Mouse (Mus musculus): Measurements from ENCODE around the gene Tnnc2. TPM values are rescaled to one million over a fixed set of nuclear protein-coding genes. Genes with fewer than 3 reads are reported as not detected.

Tnnc2 gene
- polyA plus RNA-seq, 1 experiment from 2014 or later, result 8.4 TPM

- H3K27ac ChIP-seq, result no peak overlapping the region; the same call in 1 of the 2 replicates
- H3K4me3 ChIP-seq (replicated peaks), result no peak overlapping the region
- no peak overlapping the region for H3K9ac ChIP-seq
- ATAC-seq (ENCODE audit: low read depth) (peak; percentile 73), DNase-seq (peak; percentile 71)
- WGBS (ENCODE audit: insufficient replicate concordance), result 38% methylated on average over 5 of the region's 5 CpGs
- no peaks in the 10 kb centered on the region for H3K27me3 ChIP-seq
- no peak overlapping the region for H3K4me2 ChIP-seq
- peaks cover 22% of the 10 kb centered on the region for H3K4me1 ChIP-seq (replicated peaks)
- no peaks in the 10 kb centered on the region for H3K9me3 ChIP-seq (replicated peaks)
- H3K36me3 ChIP-seq, result peaks cover 88% of the 10 kb centered on the region
Observed at GRCm38 (mm10) chr2:164794293-164794692, 14.5 kb upstream of the Tnnc2 start.

GRCm38 (mm10) chr2:164793772-164794171, 14.0 kb upstream of the Tnnc2 start:
- H3K9me3 ChIP-seq (replicated peaks), result no peaks in the 10 kb centered on the region
- H3K4me1 ChIP-seq (replicated peaks), result peaks cover 26% of the 10 kb centered on the region
- H3K27me3 ChIP-seq, result no peaks in the 10 kb centered on the region
- no peak overlapping the region for H3K4me2 ChIP-seq
- 81% methylated on average over 2 of the region's 2 CpGs for WGBS (ENCODE audit: insufficient replicate concordance)
- ATAC-seq (ENCODE audit: low read depth) (no peak), DNase-seq (no peak)
- no peak overlapping the region; the same call in 1 of the 2 replicates for H3K9ac ChIP-seq
- no peak overlapping the region for H3K4me3 ChIP-seq (replicated peaks)
- peaks cover 86% of the 10 kb centered on the region for H3K36me3 ChIP-seq
- 0 out of 2 replicates have a peak overlapping the region, but pooled peaks have one; percentile 13 for H3K27ac ChIP-seq

- Histone ChIP-seq H3K4me1 (replicated peaks) (peaks cover 31% of the 10 kb centered on the region), H3K9me3 (replicated peaks) (no peaks in the 10 kb centered on the region), H3K4me2 (no peak overlapping the region), H3K4me3 (replicated peaks) (no peak overlapping the region), H3K27me3 (no peaks in the 10 kb centered on the region), H3K36me3 (peaks cover 83% of the 10 kb centered on the region), H3K27ac (0 out of 2 replicates have a peak overlapping the region, but pooled peaks have one; percentile 13), H3K9ac (no peak overlapping the region; the same call in 1 of the 2 replicates)
- 86% methylated on average over 3 of the region's 3 CpGs for WGBS (ENCODE audit: insufficient replicate concordance)
- DNase-seq (no peak), ATAC-seq (ENCODE audit: low read depth) (peak; percentile 34; the same call in 1 of the 2 replicates)
Observed at GRCm38 (mm10) chr2:164793236-164793635, 13.5 kb upstream of the Tnnc2 start.

- WGBS (ENCODE audit: insufficient replicate concordance), result 86% methylated on average over 12 of the region's 12 CpGs
- H3K9ac ChIP-seq, result no peak overlapping the region
- no peak overlapping the region for H3K27ac ChIP-seq
- no peaks in the 10 kb centered on the region for H3K9me3 ChIP-seq (replicated peaks)
- H3K36me3 ChIP-seq, result peaks cover 78% of the 10 kb centered on the region
- no peak overlapping the region for H3K4me2 ChIP-seq
- ATAC-seq (ENCODE audit: low read depth) (no peak), DNase-seq (no peak)
- H3K4me1 ChIP-seq (replicated peaks), result peaks cover 38% of the 10 kb centered on the region
- H3K27me3 ChIP-seq, result no peaks in the 10 kb centered on the region
- H3K4me3 ChIP-seq (replicated peaks), result no peak overlapping the region
Observed at GRCm38 (mm10) chr2:164792400-164793190, 12.8 kb upstream of the Tnnc2 start.

GRCm38 (mm10) chr2:164791841-164792261, 12.1 kb upstream of the Tnnc2 start:
- H3K4me3 ChIP-seq (replicated peaks), result no peak overlapping the region
- no peaks in the 10 kb centered on the region for H3K9me3 ChIP-seq (replicated peaks)
- peaks cover 72% of the 10 kb centered on the region for H3K36me3 ChIP-seq
- ATAC-seq (ENCODE audit: low read depth) (no peak), DNase-seq (no peak)
- H3K4me2 ChIP-seq, result no peak overlapping the region
- H3K27me3 ChIP-seq, result peaks cover 5% of the 10 kb centered on the region
- WGBS (ENCODE audit: insufficient replicate concordance), result 91% methylated on average over 18 of the region's 18 CpGs
- H3K27ac ChIP-seq, result no peak overlapping the region
- H3K9ac ChIP-seq, result no peak overlapping the region
- H3K4me1 ChIP-seq (replicated peaks), result peaks cover 45% of the 10 kb centered on the region

GRCm38 (mm10) chr2:164790451-164790850, 10.7 kb upstream of the Tnnc2 start:
- H3K9ac ChIP-seq, result no peak overlapping the region
- ATAC-seq (ENCODE audit: low read depth) (no peak), DNase-seq (no peak)
- H3K4me2 ChIP-seq, result no peak overlapping the region
- peaks cover 59% of the 10 kb centered on the region for H3K4me1 ChIP-seq (replicated peaks)
- no peak overlapping the region for H3K4me3 ChIP-seq (replicated peaks)
- H3K36me3 ChIP-seq, result peaks cover 58% of the 10 kb centered on the region
- peak overlapping the region; percentile 51 for H3K27ac ChIP-seq
- 77% methylated on average over 4 of the region's 4 CpGs for WGBS (ENCODE audit: insufficient replicate concordance)
- H3K9me3 ChIP-seq (replicated peaks), result no peaks in the 10 kb centered on the region
- H3K27me3 ChIP-seq, result peaks cover 18% of the 10 kb centered on the region

GRCm38 (mm10) chr2:164788411-164788810, 8.6 kb upstream of the Tnnc2 start:
- H3K27me3 ChIP-seq, result peaks cover 34% of the 10 kb centered on the region
- H3K36me3 ChIP-seq, result peaks cover 42% of the 10 kb centered on the region
- ATAC-seq (ENCODE audit: low read depth) (peak; percentile 61), DNase-seq (peak; percentile 39)
- peak overlapping the region; percentile 44 for H3K4me2 ChIP-seq
- peaks cover 62% of the 10 kb centered on the region for H3K4me1 ChIP-seq (replicated peaks)
- H3K9me3 ChIP-seq (replicated peaks), result no peaks in the 10 kb centered on the region
- WGBS (ENCODE audit: insufficient replicate concordance), result 67% methylated on average over 4 of the region's 4 CpGs
- no peak overlapping the region for H3K4me3 ChIP-seq (replicated peaks)
- peak overlapping the region; percentile 35; the same call in 1 of the 2 replicates for H3K27ac ChIP-seq
- H3K9ac ChIP-seq, result peak overlapping the region; percentile 39; the same call in 1 of the 2 replicates

- H3K9me3 ChIP-seq (replicated peaks), result no peaks in the 10 kb centered on the region
- WGBS (ENCODE audit: insufficient replicate concordance), result 81% methylated on average over 10 of the region's 10 CpGs
- no peak for ATAC-seq (ENCODE audit: low read depth)
Observed at GRCm38 (mm10) chr2:164787779-164788178, 8.0 kb upstream of the Tnnc2 start.

GRCm38 (mm10) chr2:164787032-164787431, 7.3 kb upstream of the Tnnc2 start:
- Histone ChIP-seq H3K27ac (peak overlapping the region; percentile 18; the same call in 1 of the 2 replicates), H3K36me3 (peaks cover 29% of the 10 kb centered on the region), H3K27me3 (peaks cover 35% of the 10 kb centered on the region), H3K4me3 (replicated peaks) (peak overlapping the region; percentile 70), H3K9me3 (replicated peaks) (no peaks in the 10 kb centered on the region), H3K4me1 (replicated peaks) (peaks cover 61% of the 10 kb centered on the region), H3K9ac (no peak overlapping the region), H3K4me2 (peak overlapping the region; percentile 99)
- DNase-seq (no peak), ATAC-seq (ENCODE audit: low read depth) (no peak)
- WGBS (ENCODE audit: insufficient replicate concordance), result 73% methylated on average over 3 of the region's 3 CpGs

More at GRCm38 (mm10) chr2:164787779-164788178, 8.0 kb upstream of the Tnnc2 start:
- Histone ChIP-seq H3K9ac (no peak overlapping the region), H3K4me1 (replicated peaks) (peaks cover 60% of the 10 kb centered on the region), H3K36me3 (peaks cover 37% of the 10 kb centered on the region), H3K27ac (no peak overlapping the region), H3K4me2 (no peak overlapping the region), H3K4me3 (replicated peaks) (no peak overlapping the region), H3K27me3 (peaks cover 34% of the 10 kb centered on the region)
- DNase-seq, result no peak

- H3K4me2 ChIP-seq, result peak overlapping the region; percentile 99
- ATAC-seq (ENCODE audit: low read depth) (no peak), DNase-seq (no peak)
- peak overlapping the region; percentile 82 for H3K9ac ChIP-seq
- peaks cover 23% of the 10 kb centered on the region for H3K36me3 ChIP-seq
- peak overlapping the region; percentile 76 for H3K27ac ChIP-seq
- H3K27me3 ChIP-seq, result peaks cover 41% of the 10 kb centered on the region
- 15% methylated on average over 15 of the region's 15 CpGs for WGBS (ENCODE audit: insufficient replicate concordance)
- no peaks in the 10 kb centered on the region for H3K9me3 ChIP-seq (replicated peaks)
- H3K4me3 ChIP-seq (replicated peaks), result peak overlapping the region; percentile 70
- peaks cover 67% of the 10 kb centered on the region for H3K4me1 ChIP-seq (replicated peaks)
Observed at GRCm38 (mm10) chr2:164786388-164786885, 6.7 kb upstream of the Tnnc2 start.

- peak within 1 kb of the TSS; percentile 99 for H3K4me2 ChIP-seq
- H3K9ac ChIP-seq, result peak within 1 kb of the TSS; percentile 82
- no peaks in the 10 kb centered on the region for H3K9me3 ChIP-seq (replicated peaks)
- DNase-seq (peak; percentile 75), ATAC-seq (ENCODE audit: low read depth) (peak; percentile 87)
- H3K4me3 ChIP-seq (replicated peaks), result peak within 1 kb of the TSS; percentile 70
- WGBS (ENCODE audit: insufficient replicate concordance), result under 1% methylated on average over 88 of the region's 89 CpGs
- peaks cover 65% of the 10 kb centered on the region for H3K4me1 ChIP-seq (replicated peaks)
- H3K27me3 ChIP-seq, result peaks cover 43% of the 10 kb centered on the region
- peak within 1 kb of the TSS; percentile 76 for H3K27ac ChIP-seq
- peaks cover 17% of the 10 kb centered on the region for H3K36me3 ChIP-seq
Observed at GRCm38 (mm10) chr2:164785481-164786387, 6.0 kb upstream of the Tnnc2 start, which contains the start of gene Snx21. Snx21 (plus strand) TSS chr2:164785823.
